Comparison of ENCODE assay signal across 8 mouse cellular contexts in the genomic region with DNA sequence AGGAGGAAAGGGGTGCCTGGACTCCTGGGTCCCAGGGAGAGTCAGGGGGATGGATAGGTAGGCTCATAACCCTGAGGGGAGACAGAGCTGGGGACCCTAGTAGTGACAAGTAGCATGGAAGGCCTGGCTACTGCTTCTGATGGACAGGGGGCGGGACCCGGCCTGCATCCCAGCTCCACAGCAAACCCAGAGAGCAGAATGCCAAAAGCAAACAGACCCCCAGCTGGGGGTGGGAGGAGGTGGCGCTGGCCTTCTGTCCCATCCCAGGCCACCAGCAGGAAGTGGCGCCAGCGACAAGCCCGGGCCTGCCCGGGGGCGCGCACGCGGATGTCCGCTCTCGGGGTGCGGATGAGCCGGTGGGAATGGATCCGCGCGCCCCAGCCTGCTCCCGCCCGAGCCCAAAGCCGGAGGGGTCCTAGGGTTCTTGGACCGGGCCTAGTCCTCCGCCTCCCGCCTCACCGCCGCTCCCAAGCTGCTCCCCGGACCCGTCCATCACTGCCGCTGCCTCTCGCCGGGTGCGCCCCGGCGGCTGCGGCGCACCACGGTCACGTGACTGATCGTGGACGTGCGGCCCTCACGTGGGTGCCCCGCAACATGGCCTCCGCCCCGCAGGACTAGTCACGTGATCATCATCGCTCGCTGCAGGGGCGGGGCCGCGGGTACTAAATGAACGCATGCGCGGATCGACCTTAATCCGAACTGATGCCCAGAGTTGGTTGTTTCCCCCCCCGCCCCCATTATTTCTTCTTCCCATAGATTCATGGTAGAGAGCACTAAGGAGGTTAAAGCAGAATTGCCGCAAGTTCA. TPM values are rescaled to one million over a fixed set of nuclear protein-coding genes. Genes with fewer than 3 reads are reported as not detected.
A peak's percentile ranks its signal among the peaks of the same experiment; 100 is the strongest.
DNase-seq lines count a peak whose midpoint lies in the region; ATAC-seq and TF ChIP-seq lines count a peak whose summit lies in the region.

Gene Bax (minus strand): TSS at position 616 of the 807 bp plus-strand sequence.

- 0% methylated on average over 58 of the region's 58 CpGs for WGBS in heart, embryonic 10.5 days
- WGBS in kidney, embryonic 15.5 days = under 1% methylated on average over 57 of the region's 58 CpGs

- TF ChIP-seq POLR2A in bone marrow macrophage, adult 2 months (IDR thresholded peaks at IDR 0.05; ENCODE audit: borderline replicate concordance, low read depth, low read length) = no peak
- TF ChIP-seq POLR2A in embryonic fibroblast, embryonic 13.5 days (IDR thresholded peaks at IDR 0.05; ENCODE audit: low read depth, low read length) = peak; percentile 78

- peaks cover 39% of the 10 kb centered on the region for H3K36me3 ChIP-seq in heart, embryonic 10.5 days
- H3K36me3 ChIP-seq in kidney, embryonic 15.5 days = peaks cover 40% of the 10 kb centered on the region

- peak within 1 kb of the TSS; percentile 89 for H3K4me3 ChIP-seq in bone marrow macrophage, adult 2 months (ENCODE audit: insufficient read depth, low read length)
- H3K4me3 ChIP-seq in embryonic fibroblast, embryonic 13.5 days (ENCODE audit: insufficient read depth, low read length) = peak within 1 kb of the TSS; percentile 96
- H3K4me3 ChIP-seq in heart, embryonic 10.5 days = peak within 1 kb of the TSS; percentile 95
- H3K4me3 ChIP-seq in kidney, embryonic 15.5 days (replicated peaks) = peak within 1 kb of the TSS; percentile 96

- TF ChIP-seq CTCF in bone marrow macrophage, adult 2 months (IDR thresholded peaks at IDR 0.05; ENCODE audit: low read depth, low read length) = no peak
- no peak for TF ChIP-seq CTCF in embryonic fibroblast, embryonic 13.5 days (IDR thresholded peaks at IDR 0.05; ENCODE audit: borderline replicate concordance, insufficient read depth, low read length)

- H3K4me2 ChIP-seq in kidney, embryonic 15.5 days = peak within 1 kb of the TSS; percentile 87

- H3K9ac ChIP-seq in kidney, embryonic 15.5 days = peak within 1 kb of the TSS; percentile 85

- peak within 1 kb of the TSS; percentile 78 for H3K27ac ChIP-seq in bone marrow macrophage, adult 2 months (ENCODE audit: insufficient read depth, low read depth, low read length)
- peak within 1 kb of the TSS; percentile 90 for H3K27ac ChIP-seq in embryonic fibroblast, embryonic 13.5 days (ENCODE audit: insufficient read depth, low read length)
- peak within 1 kb of the TSS; percentile 96 for H3K27ac ChIP-seq in heart, embryonic 10.5 days
- peak within 1 kb of the TSS; percentile 81 for H3K27ac ChIP-seq in kidney, embryonic 15.5 days

- peaks cover 27% of the 10 kb centered on the region for H3K4me1 ChIP-seq in bone marrow macrophage, adult 2 months (ENCODE audit: control insufficient read depth, insufficient read depth, low read length)
- H3K4me1 ChIP-seq in embryonic fibroblast, embryonic 13.5 days (ENCODE audit: control insufficient read depth, insufficient read depth, low read length) = peaks cover 7% of the 10 kb centered on the region
- peaks cover 27% of the 10 kb centered on the region for H3K4me1 ChIP-seq in heart, embryonic 10.5 days
- H3K4me1 ChIP-seq in kidney, embryonic 15.5 days = peaks cover 27% of the 10 kb centered on the region

- H3K9me3 ChIP-seq in heart, embryonic 10.5 days = no peaks in the 10 kb centered on the region
- H3K9me3 ChIP-seq in kidney, embryonic 15.5 days (replicated peaks) = no peaks in the 10 kb centered on the region

- peak; percentile 79 for ATAC-seq in kidney, embryonic 15.5 days (replicated peaks; ENCODE audit: low FRiP score)
- peak; percentile 84 for ATAC-seq in monocyte, adult 5-6 weeks (replicated peaks; ENCODE audit: insufficient number of reproducible peaks, low FRiP score, low TSS enrichment, poor library complexity, severe bottlenecking)

- DNase-seq in A20 (ENCODE audit: low read depth, low spot score) = peak; percentile 96
- peak; percentile 97 for DNase-seq in heart, embryonic 10.5 days (ENCODE audit: low spot score)
- peak; percentile 96 for DNase-seq in liver
- peak; percentile 93 to 96 for DNase-seq in spleen, postnatal 4 days (ENCODE audit: low spot score in 2 of 2)

- H3K27me3 ChIP-seq in heart, embryonic 10.5 days (ENCODE audit: insufficient read depth, poor library complexity, severe bottlenecking) = no peaks in the 10 kb centered on the region
- H3K27me3 ChIP-seq in kidney, embryonic 15.5 days = no peaks in the 10 kb centered on the region

RNA-seq across cellular contexts. Expression of gene Bax, which starts in this region (rescaled TPM):
- polyA plus RNA-seq in bone marrow macrophage, adult 2 months (2012; ENCODE audit: insufficient read depth, insufficient read length, missing spikeins) = 196 and 209 TPM in 2 replicates
- polyA plus RNA-seq in embryonic fibroblast, embryonic 13.5 days (2011; ENCODE audit: insufficient read length, low read depth, missing spikeins) = 218 and 278 TPM in 2 replicates
- polyA plus RNA-seq in heart, embryonic 10.5 days (2016; fragmentation: Nextera tagmentation; extraction: Ambion mirVana) = 187 and 244 TPM in 2 replicates
- 184 and 195 TPM in 2 replicates for polyA plus RNA-seq in kidney, embryonic 15.5 days (2015; fragmentation: Nextera tagmentation; extraction: Ambion mirVana)
- total RNA-seq in monocyte, adult 5-6 weeks (2017) = 36.4 to 55.8 TPM (median 38.5 TPM) in 3 replicates

Comparison
In these comparisons a context has a peak if more than half of its experiments do, and no peak if none do; other contexts are left out.
1. Peak in every context shown above with its lines: DNase-seq, ATAC-seq, H3K4me3 ChIP-seq and H3K27ac ChIP-seq.